Mouse (Mus musculus) erythroblast, embryonic 14.5 days (primary cell): ENCODE data around the gene Orm3.

ENCODE experiments used
- GATA1 ChIP-seq: IDR thresholded peaks from 2 replicates; pipeline ENCODE4 v1.6.1; 2012; ENCODE audit warnings: low read length, inconsistent platforms, mixed read lengths
- TAL1 ChIP-seq: IDR thresholded peaks from 3 replicates; pipeline ENCODE4 v1.6.1; 2012; ENCODE audit warnings: low read length, inconsistent platforms, mixed read lengths

- TF ChIP-seq TAL1 (no peak), GATA1 (no peak)
Measured at GRCm38 (mm10) chr4:63388029-63388428, 32.1 kb downstream of the Orm3 start.
